Mouse (Mus musculus): ENCODE results near the gene Zfp341. TPM values are rescaled to one million over a fixed set of nuclear protein-coding genes. Genes with fewer than 3 reads are reported as not detected.

Gene Zfp341
- polyA plus RNA-seq (2014; fragmentation: Nextera tagmentation; extraction: Ambion mirVana), result 2.2 and 2.6 TPM in 2 replicates

DNA sequence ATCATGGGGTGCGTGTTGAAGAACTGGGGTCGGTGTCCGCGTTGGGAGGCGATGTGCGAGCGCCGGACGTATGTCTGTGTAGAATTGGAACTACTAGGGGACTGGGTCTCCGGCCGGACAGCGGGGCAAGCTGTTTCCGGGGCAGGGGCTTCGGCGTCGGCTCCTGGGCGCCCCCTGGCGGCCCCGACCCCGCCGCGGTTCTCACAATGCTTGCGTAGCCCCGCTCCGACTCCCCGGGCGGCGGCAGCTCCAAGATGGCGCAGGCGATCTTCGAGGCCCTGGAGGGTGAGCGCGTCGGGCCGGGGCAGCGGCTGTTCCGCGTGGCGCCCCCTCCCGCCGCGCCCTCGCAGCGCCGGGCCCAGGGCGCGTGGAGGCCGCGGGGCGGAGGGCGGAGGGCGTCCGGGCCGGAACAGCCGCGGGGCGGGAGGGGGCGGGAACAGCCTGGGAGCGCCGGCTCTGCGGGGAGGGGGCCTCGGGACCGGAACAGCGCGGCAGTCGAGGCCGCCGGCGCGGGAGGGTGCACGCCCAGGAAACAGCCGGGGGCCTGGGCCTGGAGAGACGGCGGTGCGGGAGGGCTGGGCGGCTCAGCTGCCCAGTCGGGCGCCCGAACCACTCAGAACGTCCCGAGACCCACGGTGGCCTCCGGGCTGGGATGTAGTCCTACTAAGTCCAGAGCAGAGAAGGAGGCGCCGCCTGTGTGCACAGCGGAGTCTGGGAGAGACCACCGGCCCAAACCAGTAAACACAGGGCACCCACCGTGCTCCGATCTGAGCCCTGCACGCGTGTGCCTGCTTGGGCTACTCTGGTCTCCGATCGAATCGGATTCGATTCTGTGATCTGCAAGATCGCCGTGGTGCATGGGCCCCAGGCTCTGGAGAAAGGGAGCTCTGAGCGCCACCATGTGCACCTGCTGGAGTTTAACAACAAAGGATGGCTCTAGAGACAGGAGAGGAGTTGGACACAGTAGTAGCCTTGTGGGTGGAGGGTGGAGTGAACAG is at the start of gene Zfp341, which contains the start of gene 4930519P11Rik:
TSS of gene Zfp341 (plus strand) at position 180 of the 998 bp plus-strand sequence.
TSS of gene 4930519P11Rik (minus strand) at position 320 of the 998 bp plus-strand sequence.
- Histone ChIP-seq H3K4me2 (ENCODE audit: low read length) (peak within 1 kb of the TSS; percentile 56), H3K36me3 (ENCODE audit: control insufficient read depth, insufficient read depth, low read length) (0 out of 2 replicates have a peak, but pooled peaks cover 3% of the 10 kb centered on the region), H3K9me3 (ENCODE audit: control insufficient read depth, low read length) (no peaks in the 10 kb centered on the region), H3K27ac (replicated peaks; ENCODE audit: low read depth, low read length) (peak within 1 kb of the TSS; percentile 95), H3K4me3 (replicated peaks; ENCODE audit: low read depth, low read length) (peak within 1 kb of the TSS; percentile 42), H3K27me3 (ENCODE audit: control insufficient read depth, insufficient read depth, low read length) (no peaks in the 10 kb centered on the region), H3K9ac (replicated peaks; ENCODE audit: low read length) (peak within 1 kb of the TSS; percentile 57), H3K4me1 (ENCODE audit: control insufficient read depth, insufficient read depth, low read length) (peaks cover 13% of the 10 kb centered on the region)
- ATAC-seq (ENCODE audit: low FRiP score, low TSS enrichment), result peak; percentile 95
- WGBS, result under 1% methylated on average over 88 of the region's 98 CpGs
- peak; percentile 96 for DNase-seq

DNA sequence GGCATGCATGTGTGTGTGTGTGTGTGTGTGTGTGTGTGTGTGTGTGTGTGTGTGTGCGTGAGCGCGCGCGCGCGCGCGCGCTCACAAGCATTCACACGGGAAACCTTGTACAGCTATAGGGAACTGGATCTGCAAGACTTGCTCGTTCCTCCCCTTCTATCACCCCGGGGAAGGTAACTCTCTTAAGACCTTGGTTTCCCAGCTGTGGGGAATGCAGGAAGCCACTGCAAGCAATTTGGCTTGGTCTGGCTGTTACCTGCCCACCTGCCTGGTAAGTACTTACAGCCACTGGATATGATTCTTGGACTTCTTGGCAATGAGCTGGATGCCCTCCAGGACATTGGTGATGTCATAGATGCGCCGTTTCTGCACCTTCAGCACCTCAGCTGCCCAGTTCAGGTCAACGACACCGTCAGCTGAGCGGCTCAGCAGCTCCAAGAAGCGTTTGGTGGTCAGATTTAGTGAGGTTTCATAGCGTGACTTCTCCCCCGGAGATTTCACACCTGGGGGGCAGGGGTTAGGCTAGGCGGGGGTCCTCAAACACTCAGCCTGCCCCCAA is 49.4 kb upstream of the Zfp341 start:
- Histone ChIP-seq H3K9me3 (ENCODE audit: control insufficient read depth, low read length) (no peaks in the 10 kb centered on the region), H3K4me2 (ENCODE audit: low read length) (no peak overlapping the region), H3K27me3 (ENCODE audit: control insufficient read depth, insufficient read depth, low read length) (no peaks in the 10 kb centered on the region), H3K9ac (replicated peaks; ENCODE audit: low read length) (no peak overlapping the region), H3K4me3 (replicated peaks; ENCODE audit: low read depth, low read length) (no peak overlapping the region), H3K27ac (replicated peaks; ENCODE audit: low read depth, low read length) (no peak overlapping the region), H3K4me1 (ENCODE audit: control insufficient read depth, insufficient read depth, low read length) (peaks cover 13% of the 10 kb centered on the region), H3K36me3 (ENCODE audit: control insufficient read depth, insufficient read depth, low read length) (no peaks in the 10 kb centered on the region)
- DNase-seq (no peak), ATAC-seq (ENCODE audit: low FRiP score, low TSS enrichment) (no peak)
- WGBS, result 95% methylated on average over 22 of the region's 22 CpGs

DNA sequence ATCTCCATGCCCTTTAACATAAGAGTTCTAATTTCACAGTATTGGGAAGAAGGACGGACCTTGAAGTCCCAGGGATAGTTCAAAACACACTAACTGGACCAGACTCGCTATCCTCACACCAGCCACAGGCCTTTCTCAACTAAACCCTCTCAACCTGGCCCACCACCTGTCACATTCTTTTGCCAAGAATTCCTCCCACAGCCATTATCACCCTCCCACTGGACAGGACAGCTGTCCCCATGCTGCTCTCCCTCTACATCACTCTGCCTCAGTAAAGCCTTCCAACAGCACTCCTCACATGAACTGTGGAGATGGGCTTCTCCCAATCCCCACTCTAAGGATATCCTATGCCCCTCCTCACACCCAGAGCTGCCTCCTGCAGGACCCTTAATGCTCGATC is 47.5 kb upstream of the Zfp341 start:
- Histone ChIP-seq H3K36me3 (ENCODE audit: control insufficient read depth, insufficient read depth, low read length) (no peaks in the 10 kb centered on the region), H3K4me1 (ENCODE audit: control insufficient read depth, insufficient read depth, low read length) (peaks cover 7% of the 10 kb centered on the region; the same call in 1 of the 2 replicates), H3K9ac (replicated peaks; ENCODE audit: low read length) (no peak overlapping the region; the same call in 1 of the 2 replicates), H3K27me3 (ENCODE audit: control insufficient read depth, insufficient read depth, low read length) (no peaks in the 10 kb centered on the region), H3K4me2 (ENCODE audit: low read length) (no peak overlapping the region), H3K9me3 (ENCODE audit: control insufficient read depth, low read length) (no peaks in the 10 kb centered on the region), H3K4me3 (replicated peaks; ENCODE audit: low read depth, low read length) (no peak overlapping the region), H3K27ac (replicated peaks; ENCODE audit: low read depth, low read length) (0 out of 2 replicates have a peak overlapping the region, but pooled peaks have one; percentile 8)
- ATAC-seq (ENCODE audit: low FRiP score, low TSS enrichment) (no peak), DNase-seq (no peak)
- WGBS, result 63% methylated on average over 3 of the region's 3 CpGs

DNA sequence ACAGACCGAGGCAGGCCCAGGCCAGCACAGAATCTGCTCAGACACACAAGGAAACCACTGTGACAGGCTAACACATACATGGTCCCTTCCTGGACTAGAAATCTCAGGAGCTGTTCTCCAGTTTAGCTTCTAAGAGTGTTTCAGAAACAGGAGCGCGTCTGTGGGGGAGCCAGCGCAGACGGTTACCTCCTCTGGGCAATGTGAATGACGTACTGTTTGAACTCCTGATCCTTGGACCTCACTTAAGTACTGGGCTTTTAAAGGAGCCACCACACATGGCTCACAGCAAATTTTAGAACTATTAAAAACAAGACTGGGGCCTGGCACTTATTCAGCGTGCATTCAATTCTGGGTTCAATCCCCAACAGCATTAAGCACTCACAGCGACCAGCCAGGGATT is 46.5 kb upstream of the Zfp341 start:
- Histone ChIP-seq H3K9me3 (ENCODE audit: control insufficient read depth, low read length) (no peaks in the 10 kb centered on the region), H3K4me2 (ENCODE audit: low read length) (no peak overlapping the region), H3K27ac (replicated peaks; ENCODE audit: low read depth, low read length) (no peak overlapping the region), H3K36me3 (ENCODE audit: control insufficient read depth, insufficient read depth, low read length) (no peaks in the 10 kb centered on the region), H3K4me1 (ENCODE audit: control insufficient read depth, insufficient read depth, low read length) (peaks cover 7% of the 10 kb centered on the region; the same call in 1 of the 2 replicates), H3K27me3 (ENCODE audit: control insufficient read depth, insufficient read depth, low read length) (no peaks in the 10 kb centered on the region), H3K9ac (replicated peaks; ENCODE audit: low read length) (no peak overlapping the region), H3K4me3 (replicated peaks; ENCODE audit: low read depth, low read length) (no peak overlapping the region)
- no peak for ATAC-seq (ENCODE audit: low FRiP score, low TSS enrichment)
- 46% methylated on average over 8 of the region's 8 CpGs for WGBS
- DNase-seq, result no peak

DNA sequence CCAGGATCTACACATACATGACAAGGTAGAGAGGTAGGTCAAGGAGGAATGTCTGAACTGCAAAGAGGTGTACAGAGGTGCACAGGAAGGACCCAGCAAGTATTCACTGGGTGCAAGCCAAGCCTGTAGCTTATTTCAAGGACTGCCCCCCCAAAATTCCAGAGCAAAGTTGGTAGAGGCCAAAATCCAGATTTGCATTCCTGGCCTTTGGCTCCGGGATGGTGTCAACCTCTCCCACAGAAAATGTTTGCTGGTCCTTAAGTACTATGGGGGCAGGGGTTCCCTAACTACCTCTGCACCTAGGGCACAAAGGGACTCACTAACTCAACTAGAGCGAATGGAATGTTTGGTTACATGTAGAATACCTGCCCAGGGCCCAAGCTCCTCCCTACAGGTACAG is 45.3 kb upstream of the Zfp341 start:
- WGBS, result 63% methylated on average over 2 of the region's 2 CpGs
- Histone ChIP-seq H3K27me3 (ENCODE audit: control insufficient read depth, insufficient read depth, low read length) (no peaks in the 10 kb centered on the region), H3K27ac (replicated peaks; ENCODE audit: low read depth, low read length) (peak overlapping the region; percentile 74), H3K4me1 (ENCODE audit: control insufficient read depth, insufficient read depth, low read length) (peaks cover 7% of the 10 kb centered on the region; the same call in 1 of the 2 replicates), H3K4me2 (ENCODE audit: low read length) (peak overlapping the region; percentile 95), H3K4me3 (replicated peaks; ENCODE audit: low read depth, low read length) (peak overlapping the region; percentile 64), H3K36me3 (ENCODE audit: control insufficient read depth, insufficient read depth, low read length) (no peaks in the 10 kb centered on the region), H3K9me3 (ENCODE audit: control insufficient read depth, low read length) (no peaks in the 10 kb centered on the region), H3K9ac (replicated peaks; ENCODE audit: low read length) (0 out of 2 replicates have a peak overlapping the region, but pooled peaks have one; percentile 3)
- ATAC-seq (ENCODE audit: low FRiP score, low TSS enrichment) (no peak), DNase-seq (no peak)

DNA sequence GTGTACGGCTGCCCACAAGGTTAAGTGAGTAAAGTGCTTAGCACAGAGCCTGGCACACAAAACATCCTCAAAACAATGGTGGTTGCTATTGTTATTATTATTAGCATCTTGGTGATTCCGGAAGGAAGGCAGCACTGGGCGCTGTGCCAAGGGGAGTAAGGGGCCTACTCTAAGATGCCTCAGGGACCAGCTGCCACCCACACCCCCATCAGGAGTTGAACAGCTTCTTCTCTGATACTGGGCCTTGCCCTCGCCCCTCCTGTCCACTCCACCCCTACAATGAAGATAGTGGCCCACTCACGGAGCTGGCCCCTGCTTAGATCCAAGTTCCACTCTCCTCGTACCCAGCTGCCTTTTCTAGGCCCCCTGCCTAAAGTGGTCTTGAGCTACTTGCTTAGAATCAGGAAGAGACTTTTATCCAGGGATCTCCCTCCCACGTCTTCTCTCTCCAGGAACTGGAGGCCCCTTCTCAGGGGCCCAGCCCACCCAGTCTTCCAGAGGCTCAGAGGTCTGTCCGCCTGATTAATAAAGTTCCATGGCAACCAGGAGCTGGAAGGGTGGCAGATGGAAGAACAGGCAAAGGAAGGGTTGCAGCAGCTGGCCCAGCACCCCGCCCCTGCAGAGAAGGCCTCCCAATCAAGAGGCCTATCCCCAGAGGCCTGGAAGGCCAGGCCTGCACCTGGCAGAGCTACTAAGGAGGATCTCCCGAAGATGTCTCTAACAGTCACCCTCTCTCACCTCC is 44.6 kb upstream of the Zfp341 start:
- DNase-seq, result peak; percentile 73
- WGBS, result 4% methylated on average over 10 of the region's 10 CpGs
- H3K27ac ChIP-seq (replicated peaks; ENCODE audit: low read depth, low read length), result peak overlapping the region; percentile 74
- ATAC-seq (ENCODE audit: low FRiP score, low TSS enrichment), result peak; percentile 31; the same call in 1 of the 2 replicates
- H3K9me3 ChIP-seq (ENCODE audit: control insufficient read depth, low read length), result no peaks in the 10 kb centered on the region
- H3K27me3 ChIP-seq (ENCODE audit: control insufficient read depth, insufficient read depth, low read length), result no peaks in the 10 kb centered on the region
- H3K4me3 ChIP-seq (replicated peaks; ENCODE audit: low read depth, low read length), result peak overlapping the region; percentile 64
- peak overlapping the region; percentile 95 for H3K4me2 ChIP-seq (ENCODE audit: low read length)
- H3K36me3 ChIP-seq (ENCODE audit: control insufficient read depth, insufficient read depth, low read length), result no peaks in the 10 kb centered on the region
- H3K4me1 ChIP-seq (ENCODE audit: control insufficient read depth, insufficient read depth, low read length), result peaks cover 7% of the 10 kb centered on the region; the same call in 1 of the 2 replicates
- H3K9ac ChIP-seq (replicated peaks; ENCODE audit: low read length), result peak overlapping the region; percentile 48; the same call in 1 of the 2 replicates

DNA sequence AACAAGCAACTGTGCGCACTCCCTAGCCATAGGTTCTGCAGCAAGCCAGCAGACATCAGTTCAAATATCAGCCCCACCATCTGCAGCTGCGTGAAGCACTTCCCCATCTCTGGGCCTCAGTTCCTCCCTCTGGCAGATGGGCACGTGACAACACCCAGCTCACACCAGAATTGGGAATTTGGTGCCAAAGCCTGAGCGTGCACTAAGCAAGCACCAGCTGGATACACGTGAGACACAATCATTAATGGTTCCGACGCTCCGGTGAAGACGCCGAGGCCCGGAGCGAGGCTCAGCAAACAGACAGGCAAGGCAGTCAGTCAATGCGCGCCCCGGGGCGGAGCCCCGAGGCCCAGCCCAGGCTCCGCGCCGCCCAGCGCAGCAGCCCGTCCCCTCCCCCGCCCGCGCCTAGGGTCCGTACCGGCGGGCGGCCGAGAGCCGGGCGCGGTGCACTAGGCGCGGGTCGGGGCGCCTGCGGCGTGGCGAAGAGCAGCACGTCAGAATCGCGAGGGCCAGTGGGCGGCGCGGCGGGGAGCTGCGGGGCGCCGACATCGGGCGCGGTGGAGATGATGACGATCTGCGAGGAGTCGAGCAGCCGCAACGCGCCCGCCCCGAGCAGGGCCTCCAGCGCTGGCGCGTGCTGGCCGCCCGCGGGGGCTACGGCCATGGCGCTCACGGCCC is 43.9 kb upstream of the Zfp341 start:
- Histone ChIP-seq H3K9ac (replicated peaks; ENCODE audit: low read length) (peak overlapping the region; percentile 48), H3K4me1 (ENCODE audit: control insufficient read depth, insufficient read depth, low read length) (peaks cover 7% of the 10 kb centered on the region; the same call in 1 of the 2 replicates), H3K27ac (replicated peaks; ENCODE audit: low read depth, low read length) (peak overlapping the region; percentile 74), H3K27me3 (ENCODE audit: control insufficient read depth, insufficient read depth, low read length) (no peaks in the 10 kb centered on the region), H3K4me2 (ENCODE audit: low read length) (peak overlapping the region; percentile 95), H3K36me3 (ENCODE audit: control insufficient read depth, insufficient read depth, low read length) (no peaks in the 10 kb centered on the region), H3K4me3 (replicated peaks; ENCODE audit: low read depth, low read length) (peak overlapping the region; percentile 64), H3K9me3 (ENCODE audit: control insufficient read depth, low read length) (no peaks in the 10 kb centered on the region)
- DNase-seq (peak; percentile 65), ATAC-seq (ENCODE audit: low FRiP score, low TSS enrichment) (peak; percentile 58)
- under 1% methylated on average over 65 of the region's 70 CpGs for WGBS
